In genomic region chr12:104923948-104924388, GRCm38 (mm10) we compare ENCODE assay signal across 9 mouse cellular contexts. TPM values are rescaled to one million over a fixed set of nuclear protein-coding genes. Genes with fewer than 3 reads are reported as not detected.
DNase-seq lines count a peak whose midpoint lies in the region; ATAC-seq lines count a peak whose summit lies in the region.
"Had no signal": no experiment of that assay in that cellular context is flagged by ENCODE, and none has a peak within 500 bp of the region (broad histone marks: within the 10 kb centered on the region; RNA-seq: fewer than 3 reads in every experiment).

No protein-coding gene starts in this region.

- H3K27ac ChIP-seq in midbrain, embryonic 16.5 days (ENCODE audit: low read length): no peak overlapping the region; the same call in 1 of the 2 replicates
- H3K27ac ChIP-seq in midbrain, embryonic 10.5 days (replicated peaks): no peak overlapping the region

- 71% methylated on average over 19 of the region's 19 CpGs for WGBS in midbrain, embryonic 16.5 days
- WGBS in midbrain, embryonic 10.5 days: 82% methylated on average over 19 of the region's 19 CpGs

- H3K4me2 ChIP-seq in midbrain, embryonic 16.5 days (ENCODE audit: low read length): no peak overlapping the region

- no peak for ATAC-seq in midbrain, embryonic 16.5 days

- no peaks in the 10 kb centered on the region for H3K36me3 ChIP-seq in midbrain, embryonic 16.5 days (ENCODE audit: control insufficient read depth, insufficient read depth, low read length)
- H3K36me3 ChIP-seq in midbrain, embryonic 10.5 days: no peaks in the 10 kb centered on the region

- H3K9me3 ChIP-seq in midbrain, embryonic 16.5 days (replicated peaks; ENCODE audit: control insufficient read depth, low read length, poor library complexity, severe bottlenecking): no peaks in the 10 kb centered on the region
- no peaks in the 10 kb centered on the region for H3K9me3 ChIP-seq in midbrain, embryonic 10.5 days (replicated peaks)

- H3K27me3 ChIP-seq in midbrain, embryonic 16.5 days (ENCODE audit: control insufficient read depth, insufficient read depth, low read depth, low read length): no peaks in the 10 kb centered on the region
- 0 out of 2 replicates have a peak, but pooled peaks cover 4% of the 10 kb centered on the region for H3K27me3 ChIP-seq in midbrain, embryonic 10.5 days (ENCODE audit: low read depth, poor library complexity, severe bottlenecking)

- intact Hi-C loops in heart, postnatal 14 days (cut with DNase I): no loop called here

- peaks cover 23% of the 10 kb centered on the region for H3K4me1 ChIP-seq in midbrain, embryonic 16.5 days (ENCODE audit: control insufficient read depth, insufficient read depth, low read length)
- H3K4me1 ChIP-seq in midbrain, embryonic 10.5 days: peaks cover 19% of the 10 kb centered on the region

- H3K9ac ChIP-seq in midbrain, embryonic 16.5 days (ENCODE audit: low read depth, low read length): 0 out of 2 replicates have a peak overlapping the region, but pooled peaks have one; percentile 2

- H3K4me3 ChIP-seq in midbrain, embryonic 16.5 days (ENCODE audit: low read depth, low read length): no peak overlapping the region
- no peak overlapping the region for H3K4me3 ChIP-seq in midbrain, embryonic 10.5 days

- DNase-seq in gastrocnemius, postnatal 10 days: peak; percentile 40
- DNase-seq in gastrocnemius, adult 8-10 months (ENCODE audit: low spot score in 2 of 2): no peak
- no peak for DNase-seq in midbrain, embryonic 10.5 days (ENCODE audit: low spot score)
- peak; percentile 38 to 75 for DNase-seq in kidney, postnatal 25 days
- DNase-seq in adrenal gland, adult 18-20 months (ENCODE audit: low spot score in 2 of 2): no peak
- no peak for DNase-seq in urinary bladder, postnatal 36 days (ENCODE audit: low spot score in 2 of 2)
- DNase-seq in heart, postnatal 14 days: no peak

RNA-seq across cellular contexts. Expression of gene Clmn, which starts 59.1 kb away (rescaled TPM):
- total RNA-seq in gastrocnemius, postnatal 10 days (2021): 1 to 10 TPM; 4.2 TPM
- total RNA-seq in gastrocnemius, adult 8-10 months (2022): 1 to 10 TPM in 3 of 4 experiments, under 1 TPM in 1; 0.73 to 2.1 (median 1.5) TPM
- polyA plus RNA-seq in midbrain, embryonic 16.5 days (2015; fragmentation: Nextera tagmentation; extraction: Ambion mirVana): 0.97 and 1.7 TPM in 2 replicates
- polyA plus RNA-seq in midbrain, embryonic 10.5 days (2016; fragmentation: Nextera tagmentation; extraction: Ambion mirVana): 1.7 and 1.9 TPM in 2 replicates
- 10 to 100 TPM; 12.8 to 15.9 TPM for total RNA-seq in adrenal gland, adult 18-20 months (2021)
- total RNA-seq in heart, postnatal 14 days (2021): 1 to 10 TPM; 2.7 to 3.5 TPM
- total RNA-seq: megakaryocyte-erythroid progenitor cell, adult 5-6 weeks had no signal

Comparison
In these comparisons a context has a peak if more than half of its experiments do, and no peak if none do; other contexts are left out.
1. DNase-seq: peak in gastrocnemius, postnatal 10 days (single experiment) and kidney, postnatal 25 days (2 of 2); none in gastrocnemius, adult 8-10 months (0 of 2), midbrain, embryonic 10.5 days (single experiment), adrenal gland, adult 18-20 months (0 of 2), urinary bladder, postnatal 36 days (0 of 2) and heart, postnatal 14 days (0 of 2).